Mouse (Mus musculus) limb, embryonic 12.5 days (tissue): ENCODE measurements around the gene Gpr132. TPM values are rescaled to one million over a fixed set of nuclear protein-coding genes. Genes with fewer than 3 reads are reported as not detected.
"Not testable (repeated sequence)": the region's sequence is repeated elsewhere in the genome, so short reads cannot be mapped to it uniquely, and the experiment has no call there.

Experiments
- ATAC-seq: fragments of 200-750 bp; cut with Nextera tagmentation; 2 replicates; pipeline ENCODE4 v1.8.0; 2017; ENCODE audit warnings: low read depth, moderate TSS enrichment; ENCODE audit not compliant: insufficient number of reproducible peaks, insufficient read depth, low FRiP score, low TSS enrichment
- H3K27ac ChIP-seq: fragments of 300-500 bp; sonication (generic); 2 replicates; pipeline ENCODE4 v1.5.1; 2016; ENCODE audit warnings: mild to moderate bottlenecking, moderate library complexity
- H3K27me3 ChIP-seq: fragments of 300-500 bp; sonication (generic); 2 replicates; pipeline ENCODE4 v1.6.1; 2016; ENCODE audit warnings: mild to moderate bottlenecking, moderate library complexity
- H3K36me3 ChIP-seq: fragments of 300-500 bp; sonication (generic); 2 replicates; pipeline ENCODE4 v1.6.1; 2016; ENCODE audit warnings: mild to moderate bottlenecking, moderate library complexity
- H3K4me1 ChIP-seq: fragments of 300-500 bp; sonication (generic); replicated peaks from 2 replicates; pipeline ENCODE4 v1.6.1; 2016
- H3K4me2 ChIP-seq: fragments of 300-500 bp; sonication (generic); 2 replicates; pipeline ENCODE4 v1.6.1; 2016; ENCODE audit warnings: mild to moderate bottlenecking, moderate library complexity
- H3K4me3 ChIP-seq: fragments of 300-500 bp; sonication (generic); replicated peaks from 2 replicates; pipeline ENCODE4 v1.5.1; 2016; ENCODE audit warnings: mild to moderate bottlenecking
- H3K9ac ChIP-seq: fragments of 300-500 bp; sonication (generic); replicated peaks from 2 replicates; pipeline ENCODE4 v1.6.1; 2016; ENCODE audit warnings: mild to moderate bottlenecking, moderate library complexity
- H3K9me3 ChIP-seq: fragments of 300-500 bp; sonication (generic); 2 replicates; pipeline ENCODE4 v1.6.1; 2016; ENCODE audit warnings: mild to moderate bottlenecking, moderate library complexity
- WGBS: fragments of 180-500 bp; shearing (Covaris S2); methylation state at CpG from one replicate; pipeline ENCODE4 v1.1.7; 2016; 5-methylcytosine and 5-hydroxymethylcytosine counted together
- polyA plus RNA-seq: library from polyadenylated mRNA; unstranded; fragments of >200 nt; fragmentation: Nextera tagmentation; extraction: Ambion mirVana; gene quantifications from 2 replicates; pipeline ENCODE4 v1.2.1, GENCODE M21; 2016

Gene Gpr132
- polyA plus RNA-seq, 1 experiment from 2014 or later, result not detected

- H3K9me3 ChIP-seq, H3K9ac ChIP-seq, H3K4me3 ChIP-seq, H3K4me1 ChIP-seq, ATAC-seq, H3K4me2 ChIP-seq, H3K27me3 ChIP-seq, H3K27ac ChIP-seq: not testable (repeated sequence)
- peaks cover 83% of the 10 kb centered on the region for H3K36me3 ChIP-seq
- WGBS, result 84% methylated on average over 7 of the region's 7 CpGs
These were observed 51.2 kb downstream of the Gpr132 start for GRCm38 (mm10) chr12:112816866-112817265.

- H3K9me3 ChIP-seq, result no peaks in the 10 kb centered on the region
- WGBS, result 64% methylated on average over 4 of the region's 4 CpGs
- no peaks in the 10 kb centered on the region for H3K4me1 ChIP-seq
- no peak overlapping the region for H3K9ac ChIP-seq
- peaks cover 77% of the 10 kb centered on the region for H3K36me3 ChIP-seq
- H3K4me2 ChIP-seq, result no peak overlapping the region
- ATAC-seq, result no peak
- no peak overlapping the region for H3K27ac ChIP-seq
- H3K4me3 ChIP-seq, result no peak overlapping the region
- H3K27me3 ChIP-seq, result no peaks in the 10 kb centered on the region
These were observed 51.7 kb downstream of the Gpr132 start for GRCm38 (mm10) chr12:112816294-112816693.

- no peak for ATAC-seq
- peaks cover 11% of the 10 kb centered on the region for H3K27me3 ChIP-seq
- 75% methylated on average over 14 of the region's 14 CpGs for WGBS
- no peak overlapping the region for H3K4me3 ChIP-seq
- no peaks in the 10 kb centered on the region for H3K9me3 ChIP-seq
- H3K27ac ChIP-seq, result 0 out of 2 replicates have a peak overlapping the region, but pooled peaks have one; percentile 29
- H3K4me1 ChIP-seq, result peaks cover 4% of the 10 kb centered on the region; the same call in 1 of the 2 replicates
- peaks cover 64% of the 10 kb centered on the region for H3K36me3 ChIP-seq
- no peak overlapping the region for H3K9ac ChIP-seq
- no peak overlapping the region for H3K4me2 ChIP-seq
These were observed 53.2 kb downstream of the Gpr132 start for GRCm38 (mm10) chr12:112814682-112815470.

GRCm38 (mm10) chr12:112813370-112813769, 54.7 kb downstream of the Gpr132 start:
- WGBS, result 92% methylated on average over 7 of the region's 7 CpGs
- Histone ChIP-seq H3K36me3 (peaks cover 49% of the 10 kb centered on the region), H3K4me1 (peaks cover 14% of the 10 kb centered on the region)

GRCm38 (mm10) chr12:112810092-112810885, 57.7 kb downstream of the Gpr132 start:
- H3K4me1 ChIP-seq, result peaks cover 17% of the 10 kb centered on the region
- peaks cover 28% of the 10 kb centered on the region for H3K27me3 ChIP-seq
- WGBS, result 63% methylated on average over 19 of the region's 19 CpGs
- ATAC-seq, result no peak
- H3K4me2 ChIP-seq, result peak overlapping the region; percentile 99; the same call in 1 of the 2 replicates
- peaks cover 24% of the 10 kb centered on the region; the same call in 1 of the 2 replicates for H3K36me3 ChIP-seq
- peak overlapping the region; percentile 71; the same call in 1 of the 2 replicates for H3K4me3 ChIP-seq
- no peak overlapping the region for H3K9ac ChIP-seq
- H3K27ac ChIP-seq, result no peak overlapping the region
- H3K9me3 ChIP-seq, result no peaks in the 10 kb centered on the region

More at GRCm38 (mm10) chr12:112813370-112813769, 54.7 kb downstream of the Gpr132 start:
- Histone ChIP-seq H3K9ac (no peak overlapping the region), H3K4me2 (no peak overlapping the region), H3K4me3 (no peak overlapping the region), H3K9me3 (no peaks in the 10 kb centered on the region), H3K27ac (no peak overlapping the region), H3K27me3 (peaks cover 19% of the 10 kb centered on the region)
- ATAC-seq, result no peak

GRCm38 (mm10) chr12:112809641-112810040, 58.4 kb downstream of the Gpr132 start:
- H3K4me3 ChIP-seq, result peak overlapping the region; percentile 71
- H3K27ac ChIP-seq, result no peak overlapping the region
- peak overlapping the region; percentile 65 for H3K9ac ChIP-seq
- H3K4me1 ChIP-seq, result peaks cover 17% of the 10 kb centered on the region
- ATAC-seq, result no peak
- H3K36me3 ChIP-seq, result peaks cover 17% of the 10 kb centered on the region; the same call in 1 of the 2 replicates
- H3K4me2 ChIP-seq, result peak overlapping the region; percentile 99
- WGBS, result 22% methylated on average over 8 of the region's 8 CpGs
- peaks cover 33% of the 10 kb centered on the region for H3K27me3 ChIP-seq
- H3K9me3 ChIP-seq, result no peaks in the 10 kb centered on the region

GRCm38 (mm10) chr12:112808587-112809364, 59.3 kb downstream of the Gpr132 start, which contains the start of gene Clba1:
Gene Clba1 (plus strand): TSS chr12:112808937.
- Histone ChIP-seq H3K27me3 (peaks cover 41% of the 10 kb centered on the region), H3K27ac (0 out of 2 replicates have a peak within 1 kb of the TSS, but pooled peaks have one; percentile 23), H3K36me3 (peaks cover 9% of the 10 kb centered on the region; the same call in 1 of the 2 replicates), H3K9me3 (no peaks in the 10 kb centered on the region), H3K4me1 (peaks cover 17% of the 10 kb centered on the region), H3K9ac (peak within 1 kb of the TSS; percentile 65), H3K4me3 (peak within 1 kb of the TSS; percentile 71), H3K4me2 (peak within 1 kb of the TSS; percentile 99)
- WGBS, result under 1% methylated on average over 64 of the region's 64 CpGs
- peak; percentile 89 for ATAC-seq

GRCm38 (mm10) chr12:112808212-112808586, 59.8 kb downstream of the Gpr132 start:
- 67% methylated on average over 5 of the region's 5 CpGs for WGBS
- no peaks in the 10 kb centered on the region for H3K9me3 ChIP-seq
- H3K4me2 ChIP-seq, result peak overlapping the region; percentile 99
- peaks cover 17% of the 10 kb centered on the region for H3K4me1 ChIP-seq
- peaks cover 43% of the 10 kb centered on the region for H3K27me3 ChIP-seq
- H3K27ac ChIP-seq, result 0 out of 2 replicates have a peak overlapping the region, but pooled peaks have one; percentile 23
- peak overlapping the region; percentile 65; the same call in 1 of the 2 replicates for H3K9ac ChIP-seq
- ATAC-seq, result no peak
- H3K36me3 ChIP-seq, result 0 out of 2 replicates have a peak, but pooled peaks cover 6% of the 10 kb centered on the region
- H3K4me3 ChIP-seq, result peak overlapping the region; percentile 71

GRCm38 (mm10) chr12:112807796-112808195, 60.2 kb downstream of the Gpr132 start:
- Histone ChIP-seq H3K9ac (peak overlapping the region; percentile 65; the same call in 1 of the 2 replicates), H3K27ac (no peak overlapping the region), H3K4me2 (peak overlapping the region; percentile 99; the same call in 1 of the 2 replicates), H3K9me3 (no peaks in the 10 kb centered on the region), H3K4me1 (peaks cover 19% of the 10 kb centered on the region), H3K4me3 (no peak overlapping the region), H3K27me3 (peaks cover 47% of the 10 kb centered on the region), H3K36me3 (0 out of 2 replicates have a peak, but pooled peaks cover 6% of the 10 kb centered on the region)
- ATAC-seq, result no peak
- WGBS, result 82% methylated on average over 4 of the region's 4 CpGs

GRCm38 (mm10) chr12:112806044-112806443, 62.0 kb downstream of the Gpr132 start:
- H3K4me3 ChIP-seq, result no peak overlapping the region
- H3K27ac ChIP-seq, result no peak overlapping the region
- H3K4me2 ChIP-seq, result no peak overlapping the region
- peaks cover 35% of the 10 kb centered on the region for H3K4me1 ChIP-seq
- ATAC-seq, result no peak
- peaks cover 62% of the 10 kb centered on the region for H3K27me3 ChIP-seq
- no peaks in the 10 kb centered on the region for H3K9me3 ChIP-seq
- H3K9ac ChIP-seq, result no peak overlapping the region
- 75% methylated on average over 6 of the region's 6 CpGs for WGBS
- no peaks in the 10 kb centered on the region for H3K36me3 ChIP-seq
